Mouse (Mus musculus) lung, embryonic 16.5 days (tissue): ENCODE data around the gene Hist2h2be. TPM values are rescaled to one million over a fixed set of nuclear protein-coding genes. Genes with fewer than 3 reads are reported as not detected.
"Not testable (repeated sequence)": the region's sequence is repeated elsewhere in the genome, so short reads cannot be mapped to it uniquely, and the experiment has no call there.

ENCODE experiments used
- ATAC-seq: fragments of 200-750 bp; cut with Nextera tagmentation; 2 replicates; pipeline ENCODE4 v1.8.0; 2017; ENCODE audit warnings: low read depth, mild to moderate bottlenecking, moderate library complexity
- H3K27ac ChIP-seq: fragments of 300-500 bp; sonication (generic); 2 replicates; pipeline ENCODE4 v1.5.1; 2014; ENCODE audit warnings: mild to moderate bottlenecking, control low read depth, low read length
- H3K27me3 ChIP-seq: fragments of 300-500 bp; sonication (generic); 2 replicates; pipeline ENCODE4 v1.6.1; 2014; ENCODE audit warnings: low read depth, low read length, mixed read lengths; ENCODE audit not compliant: control insufficient read depth, insufficient read depth
- H3K36me3 ChIP-seq: fragments of 300-500 bp; sonication (generic); 2 replicates; pipeline ENCODE4 v1.6.1; 2014; ENCODE audit warnings: low read length; ENCODE audit not compliant: control insufficient read depth, insufficient read depth
- H3K4me1 ChIP-seq: fragments of 300-500 bp; sonication (generic); replicated peaks from 2 replicates; pipeline ENCODE4 v1.6.1; 2014; ENCODE audit warnings: low read length, mixed read lengths; ENCODE audit not compliant: control insufficient read depth, insufficient read depth
- H3K4me2 ChIP-seq: fragments of 300-500 bp; sonication (generic); 2 replicates; pipeline ENCODE4 v1.6.1; 2014; ENCODE audit warnings: low read depth, low read length, control low read depth
- H3K4me3 ChIP-seq: fragments of 300-500 bp; sonication (generic); 2 replicates; pipeline ENCODE4 v1.5.1; 2014; ENCODE audit warnings: mild to moderate bottlenecking, low read length, control low read depth
- H3K9ac ChIP-seq: fragments of 300-500 bp; sonication (generic); 2 replicates; pipeline ENCODE4 v1.6.1; 2014; ENCODE audit warnings: low read length, control low read depth
- H3K9me3 ChIP-seq: fragments of 300-500 bp; sonication (generic); 2 replicates; pipeline ENCODE4 v1.6.1; 2016; ENCODE audit warnings: low read length; ENCODE audit not compliant: control insufficient read depth
- WGBS: fragments of 180-500 bp; shearing (Covaris S2); extraction: QIAGEN DNeasy Blood & Tissue Kit; methylation state at CpG from one replicate; pipeline ENCODE4 v1.1.7; 2014; 5-methylcytosine and 5-hydroxymethylcytosine counted together
- polyA plus RNA-seq: library from polyadenylated mRNA; unstranded; fragments of >200 nt; fragmentation: Nextera tagmentation; extraction: Ambion mirVana; gene quantifications from 2 replicates; pipeline ENCODE4 v1.2.1, GENCODE M21; 2015

The Hist2h2be gene
- polyA plus RNA-seq, 1 experiment from 2014 or later, result 8.8 TPM

- under 1% methylated on average over 50 of the region's 50 CpGs for WGBS
- H3K4me3 ChIP-seq, result peak overlapping the region; percentile 86
- no peaks in the 10 kb centered on the region for H3K9me3 ChIP-seq
- peak overlapping the region; percentile 91 for H3K9ac ChIP-seq
- H3K4me2 ChIP-seq, result peak overlapping the region; percentile 97
- peak; percentile 95 for ATAC-seq
- H3K27me3 ChIP-seq, result no peaks in the 10 kb centered on the region
- no peaks in the 10 kb centered on the region for H3K36me3 ChIP-seq
- peak overlapping the region; percentile 96 for H3K27ac ChIP-seq
- H3K4me1 ChIP-seq, result peaks cover 13% of the 10 kb centered on the region; the same call in 1 of the 2 replicates
Measured at GRCm38 (mm10) chr3:96197129-96197749, 23.7 kb upstream of the Hist2h2be start.

- H3K4me2 ChIP-seq, result peak overlapping the region; percentile 97
- no peaks in the 10 kb centered on the region for H3K27me3 ChIP-seq
- peak overlapping the region; percentile 50 for H3K27ac ChIP-seq
- ATAC-seq, result peak; percentile 27; the same call in 1 of the 2 replicates
- no peaks in the 10 kb centered on the region for H3K36me3 ChIP-seq
- peak overlapping the region; percentile 60 for H3K9ac ChIP-seq
- H3K9me3 ChIP-seq, result no peaks in the 10 kb centered on the region
- WGBS, result 7% methylated on average over 6 of the region's 6 CpGs
- H3K4me1 ChIP-seq, result peaks cover 13% of the 10 kb centered on the region; the same call in 1 of the 2 replicates
- peak overlapping the region; percentile 86 for H3K4me3 ChIP-seq
Measured at GRCm38 (mm10) chr3:96198181-96198580, 22.7 kb upstream of the Hist2h2be start.

DNA sequence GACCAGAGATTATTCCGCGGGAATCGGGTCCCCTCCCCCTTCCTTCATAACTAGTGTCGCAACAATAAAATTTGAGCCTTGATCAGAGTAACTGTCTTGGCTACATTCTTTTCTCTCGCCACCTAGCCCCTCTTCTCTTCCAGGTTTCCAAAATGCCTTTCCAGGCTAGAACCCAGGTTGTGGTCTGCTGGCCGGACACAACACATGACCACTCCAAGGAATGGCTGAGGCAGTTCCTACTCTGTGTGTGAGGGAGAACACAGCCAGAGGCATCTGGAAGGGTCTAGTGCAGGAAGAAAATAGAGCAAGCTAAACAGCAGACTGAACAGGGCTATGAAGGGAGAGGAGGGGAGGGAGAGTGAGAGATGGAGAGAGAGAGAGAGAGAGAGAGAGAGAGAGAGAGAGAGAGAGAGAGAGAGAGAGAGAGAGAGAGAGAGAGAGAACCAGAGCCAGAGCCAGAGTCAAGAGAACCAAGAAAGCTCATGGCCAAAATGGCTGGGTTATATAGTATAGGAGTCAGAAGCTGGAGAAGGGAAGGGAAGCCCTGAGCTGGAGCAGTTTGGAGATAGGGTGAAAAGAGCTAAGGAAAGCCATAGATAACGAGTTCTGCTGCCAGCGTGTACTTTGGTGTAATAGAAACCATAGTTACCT is 22.2 kb upstream of the Hist2h2be start:
- Histone ChIP-seq H3K4me2 (peak overlapping the region; percentile 97; the same call in 1 of the 2 replicates), H3K4me1 (peaks cover 13% of the 10 kb centered on the region; the same call in 1 of the 2 replicates)
- H3K9ac ChIP-seq, H3K27ac ChIP-seq, H3K27me3 ChIP-seq, ATAC-seq, H3K9me3 ChIP-seq, H3K4me3 ChIP-seq, H3K36me3 ChIP-seq: not testable (repeated sequence)
- WGBS, result 23% methylated on average over 6 of the region's 8 CpGs

- WGBS, result 30% methylated on average over 2 of the region's 2 CpGs
- ATAC-seq, result no peak
- H3K9ac ChIP-seq, result no peak overlapping the region
Measured at GRCm38 (mm10) chr3:96199731-96200130, 21.2 kb upstream of the Hist2h2be start.

GRCm38 (mm10) chr3:96207819-96208218 is 13.1 kb upstream of the Hist2h2be start:
- Histone ChIP-seq H3K27me3 (no peaks in the 10 kb centered on the region), H3K9me3 (no peaks in the 10 kb centered on the region), H3K4me1 (no peaks in the 10 kb centered on the region), H3K4me3 (no peak overlapping the region), H3K9ac (no peak overlapping the region), H3K4me2 (no peak overlapping the region), H3K27ac (no peak overlapping the region), H3K36me3 (no peaks in the 10 kb centered on the region)
- 73% methylated on average over 3 of the region's 3 CpGs for WGBS
- ATAC-seq, result no peak

More at GRCm38 (mm10) chr3:96199731-96200130, 21.2 kb upstream of the Hist2h2be start:
- Histone ChIP-seq H3K27me3 (no peaks in the 10 kb centered on the region), H3K4me1 (peaks cover 13% of the 10 kb centered on the region; the same call in 1 of the 2 replicates), H3K36me3 (no peaks in the 10 kb centered on the region), H3K4me3 (no peak overlapping the region), H3K9me3 (no peaks in the 10 kb centered on the region), H3K4me2 (no peak overlapping the region), H3K27ac (no peak overlapping the region)

DNA sequence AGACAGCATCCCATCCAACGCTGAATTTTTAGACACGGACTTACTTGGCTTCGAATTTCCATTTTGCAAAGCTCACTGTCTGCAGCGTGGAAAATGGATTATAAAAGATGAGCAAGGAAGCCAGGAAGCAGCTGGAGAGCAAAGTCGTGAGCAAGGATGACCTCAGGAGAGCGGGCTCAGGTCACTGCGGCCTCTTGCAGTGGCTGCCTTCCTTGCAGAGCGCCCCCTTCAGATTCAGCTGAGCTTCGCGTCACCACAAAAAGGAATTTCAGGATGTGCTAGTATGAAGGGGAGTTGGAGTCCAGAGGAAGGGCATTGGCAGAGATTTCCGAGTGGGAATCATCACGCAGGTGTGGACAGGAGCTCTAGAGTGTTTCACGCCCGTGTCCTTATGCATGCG is 11.7 kb upstream of the Hist2h2be start:
- no peak for ATAC-seq
- no peaks in the 10 kb centered on the region for H3K27me3 ChIP-seq
- no peak overlapping the region for H3K4me3 ChIP-seq
- no peak overlapping the region for H3K27ac ChIP-seq
- H3K4me1 ChIP-seq, result no peaks in the 10 kb centered on the region
- 20% methylated on average over 15 of the region's 15 CpGs for WGBS
- no peaks in the 10 kb centered on the region for H3K9me3 ChIP-seq
- H3K9ac ChIP-seq, result no peak overlapping the region
- no peaks in the 10 kb centered on the region for H3K36me3 ChIP-seq
- no peak overlapping the region for H3K4me2 ChIP-seq

- peak overlapping the region; percentile 99 for H3K27ac ChIP-seq
- WGBS, result 0% methylated on average over 12 of the region's 12 CpGs
- peak overlapping the region; percentile 74 for H3K4me3 ChIP-seq
- peaks cover 20% of the 10 kb centered on the region for H3K4me1 ChIP-seq
- no peaks in the 10 kb centered on the region for H3K36me3 ChIP-seq
- ATAC-seq, result peak; percentile 21; the same call in 1 of the 2 replicates
- no peaks in the 10 kb centered on the region for H3K9me3 ChIP-seq
- H3K9ac ChIP-seq, result peak overlapping the region; percentile 62
- peak overlapping the region; percentile 78 for H3K4me2 ChIP-seq
- H3K27me3 ChIP-seq, result no peaks in the 10 kb centered on the region
Measured at GRCm38 (mm10) chr3:96219191-96219641, 1.7 kb upstream of the Hist2h2be start.

DNA sequence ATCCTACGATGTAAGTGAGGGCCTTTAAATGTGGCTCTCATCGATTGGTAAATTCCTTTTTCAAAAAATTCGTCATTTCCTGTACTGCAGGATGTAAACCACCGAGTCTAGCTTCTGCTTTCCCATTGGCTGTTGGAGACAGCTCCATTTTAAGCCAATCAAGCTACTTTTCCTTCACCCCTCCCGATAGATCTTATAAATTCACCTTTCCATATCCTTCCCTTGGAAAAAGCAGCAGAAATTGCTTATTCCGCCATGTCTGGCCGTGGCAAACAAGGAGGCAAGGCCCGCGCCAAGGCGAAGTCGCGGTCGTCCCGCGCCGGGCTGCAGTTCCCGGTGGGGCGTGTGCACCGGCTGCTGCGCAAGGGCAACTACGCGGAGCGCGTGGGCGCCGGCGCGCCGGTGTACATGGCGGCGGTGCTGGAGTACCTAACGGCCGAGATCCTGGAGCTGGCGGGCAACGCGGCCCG is 1.2 kb upstream of the Hist2h2be start, which contains the start of the genes Bola1 and Hist2h2ab:
TSS of gene Bola1 (minus strand) at position 49 of the 470 bp plus-strand sequence.
TSS of gene Hist2h2ab (plus strand) at position 205 of the 470 bp plus-strand sequence.
- Histone ChIP-seq H3K27me3 (no peaks in the 10 kb centered on the region), H3K9ac (peak within 1 kb of the TSS; percentile 87), H3K4me3 (peak within 1 kb of the TSS; percentile 74), H3K27ac (peak within 1 kb of the TSS; percentile 99), H3K9me3 (no peaks in the 10 kb centered on the region), H3K4me2 (peak within 1 kb of the TSS; percentile 78), H3K4me1 (peaks cover 20% of the 10 kb centered on the region), H3K36me3 (no peaks in the 10 kb centered on the region)
- ATAC-seq, result peak; percentile 82
- under 1% methylated on average over 37 of the region's 37 CpGs for WGBS

GRCm38 (mm10) chr3:96220131-96220764 is 671 bp upstream of the Hist2h2be start:
- 0% methylated on average over 26 of the region's 47 CpGs for WGBS
- H3K27ac ChIP-seq, result peak overlapping the region; percentile 99
- H3K4me2 ChIP-seq, result peak overlapping the region; percentile 78
- H3K27me3 ChIP-seq, H3K9me3 ChIP-seq, H3K36me3 ChIP-seq: not testable (repeated sequence)
- H3K4me1 ChIP-seq, result peaks cover 20% of the 10 kb centered on the region
- ATAC-seq, result peak; percentile 7
- peak overlapping the region; percentile 74 for H3K4me3 ChIP-seq
- peak overlapping the region; percentile 87 for H3K9ac ChIP-seq
